Mouse (Mus musculus) ovary, postnatal 36 days (tissue): Measurements from ENCODE around the gene Dnah17.

ENCODE experiments used
- DNase-seq: peaks from one replicate; pipeline ENCODE4 v3.0.0; 2022; ENCODE audit warnings: low spot score, mixed read lengths

The Dnah17 gene

DNA sequence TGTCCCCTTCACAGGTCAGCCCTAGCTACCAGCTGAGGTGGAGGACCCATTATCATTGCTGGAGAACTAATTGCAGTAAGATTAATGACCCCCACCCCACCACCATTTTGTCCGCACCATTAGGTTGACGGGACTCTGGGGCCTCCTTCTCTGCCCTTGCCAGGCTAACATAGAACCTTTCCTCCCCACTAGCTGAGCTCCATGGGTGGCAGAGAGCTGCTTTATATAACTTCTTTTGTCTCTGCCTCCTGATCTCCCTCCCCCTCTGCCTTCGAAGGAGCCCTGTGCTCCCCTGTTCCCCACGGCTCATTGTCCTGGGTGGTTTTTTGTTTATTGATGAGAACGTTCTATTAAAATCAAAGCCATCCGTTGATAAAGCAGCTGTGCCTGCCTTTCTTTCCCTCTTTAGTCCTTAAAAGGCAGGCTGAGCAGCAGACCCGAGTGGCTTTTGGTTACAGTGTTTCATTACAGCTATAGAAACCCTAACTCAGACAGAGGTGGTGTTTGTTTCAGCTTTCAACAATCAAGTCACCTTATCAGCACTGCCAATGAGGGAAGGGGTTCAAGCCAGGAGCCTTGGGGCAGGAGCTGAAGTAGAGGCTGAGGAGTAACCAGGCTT, 12.2 kb upstream of the Dnah17 start:
- DNase-seq, result no peak

DNA sequence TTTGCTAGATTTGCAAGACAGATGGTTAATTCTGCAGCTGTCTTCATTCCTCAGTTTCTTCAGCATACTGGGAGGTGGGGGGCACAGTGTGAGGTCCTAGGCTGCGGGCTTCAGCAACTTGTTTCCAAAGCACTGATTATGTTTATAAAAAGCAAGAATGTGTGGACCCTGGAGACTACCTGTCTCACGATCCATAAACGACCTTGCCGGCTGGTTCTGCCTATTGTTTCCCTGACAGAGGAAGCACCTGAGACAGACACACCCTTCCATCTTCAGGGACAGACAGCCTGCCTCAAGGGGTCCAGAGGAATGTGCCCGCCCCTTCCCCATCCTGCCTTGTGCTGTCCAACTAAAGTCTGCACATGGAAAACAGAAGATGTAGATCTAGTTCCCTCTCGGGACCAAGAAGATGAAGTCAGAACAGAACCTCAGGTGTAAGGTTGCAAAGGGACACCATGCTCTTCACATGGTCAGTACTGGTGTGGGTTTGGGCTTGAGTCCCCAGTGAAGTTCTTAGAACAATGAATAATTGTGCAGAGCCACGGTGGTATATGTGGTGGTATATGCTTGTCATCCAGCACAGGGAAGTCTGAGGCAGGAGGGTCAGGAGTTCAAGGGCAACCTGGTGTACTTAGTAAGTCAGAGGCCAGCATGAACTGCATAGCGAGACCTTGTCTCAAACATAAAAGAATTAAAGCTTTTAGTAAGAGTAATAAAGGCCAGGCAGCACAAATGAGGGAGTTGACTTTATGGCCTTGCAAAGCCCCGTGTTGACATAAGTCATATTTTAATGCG, 10.5 kb upstream of the Dnah17 start:
- DNase-seq, result no peak

DNA sequence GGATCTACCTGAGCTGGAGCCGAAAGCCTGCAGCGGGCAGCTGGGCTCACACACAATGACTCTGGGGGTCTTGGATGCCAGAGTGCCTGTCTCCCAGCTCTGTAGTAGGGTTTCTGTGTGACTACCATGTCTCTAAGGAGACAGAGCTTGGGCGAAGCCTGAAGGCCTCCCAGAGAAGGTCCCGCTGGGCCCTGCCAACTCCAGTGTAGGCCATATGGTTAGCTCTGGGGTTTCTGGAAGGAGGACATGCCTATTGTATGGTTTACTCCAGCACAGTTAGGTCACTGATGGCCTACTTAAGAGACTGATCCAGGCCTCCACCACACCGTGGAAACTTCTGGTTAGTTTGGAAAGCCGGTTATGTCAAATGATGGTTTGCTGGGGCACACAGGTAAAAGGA, 7.9 kb upstream of the Dnah17 start:
- no peak for DNase-seq

DNA sequence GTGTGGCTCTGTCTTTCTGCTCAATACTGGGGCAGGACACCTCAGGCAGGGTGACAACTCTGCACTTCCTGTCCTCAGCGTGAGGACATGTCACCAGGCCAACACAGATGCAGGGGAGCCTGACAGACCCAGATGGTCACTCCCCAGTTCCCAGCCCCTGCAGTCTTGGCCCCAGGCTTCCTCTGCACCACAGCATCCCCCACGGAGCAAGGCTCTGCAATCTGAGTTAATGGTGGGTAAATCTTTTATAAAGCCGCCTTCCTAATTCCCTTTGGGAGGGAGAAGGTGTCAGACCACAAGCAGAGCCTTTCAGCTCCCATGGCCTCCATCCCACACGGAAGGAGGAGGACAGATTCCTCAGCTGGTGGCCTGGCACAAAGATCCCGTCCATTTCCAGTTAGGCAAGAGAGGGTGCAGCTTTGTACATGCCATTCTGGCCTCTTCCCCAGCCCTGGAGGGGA, 5.8 kb upstream of the Dnah17 start:
- no peak for DNase-seq

DNA sequence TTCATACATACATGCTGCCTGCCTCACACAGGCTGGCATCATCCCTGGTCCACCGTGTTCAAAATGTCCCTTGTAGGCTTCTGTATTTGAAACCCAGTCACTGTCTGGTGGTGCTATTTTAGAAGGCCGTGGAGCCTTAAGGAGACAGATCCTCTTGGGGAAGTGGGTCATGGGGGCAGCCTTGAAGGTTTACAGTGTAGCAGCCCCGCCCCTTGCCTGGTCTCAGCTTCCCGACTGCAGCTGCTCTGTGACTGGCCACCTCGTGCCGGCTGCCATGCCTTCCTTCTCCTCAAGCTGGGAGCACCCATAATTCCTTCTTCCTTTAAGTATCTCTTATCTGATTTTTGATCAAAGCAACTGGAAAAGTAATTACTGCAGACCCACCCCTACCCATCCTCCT, 4.8 kb upstream of the Dnah17 start:
- no peak for DNase-seq

DNA sequence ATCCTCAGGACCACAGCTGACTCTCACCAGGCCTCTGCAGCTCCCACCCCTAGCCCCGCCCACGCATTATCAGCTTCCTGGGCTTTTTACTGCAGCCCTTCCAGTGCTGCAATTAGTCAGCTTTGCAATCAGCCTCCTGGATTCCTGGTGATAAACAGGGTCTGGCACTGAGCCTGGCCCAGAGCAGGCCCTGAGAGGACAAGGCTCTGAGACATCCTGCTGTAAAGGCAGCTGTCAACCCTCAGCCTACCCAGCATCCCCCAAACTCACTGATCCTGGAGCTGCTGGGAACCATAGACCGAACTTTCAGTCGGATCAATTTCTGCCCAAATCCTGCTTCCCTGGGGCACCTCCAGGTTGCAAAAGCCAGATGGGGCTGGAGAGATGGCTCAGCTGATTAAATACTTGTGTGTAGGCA, 3.3 kb upstream of the Dnah17 start:
- no peak for DNase-seq

DNA sequence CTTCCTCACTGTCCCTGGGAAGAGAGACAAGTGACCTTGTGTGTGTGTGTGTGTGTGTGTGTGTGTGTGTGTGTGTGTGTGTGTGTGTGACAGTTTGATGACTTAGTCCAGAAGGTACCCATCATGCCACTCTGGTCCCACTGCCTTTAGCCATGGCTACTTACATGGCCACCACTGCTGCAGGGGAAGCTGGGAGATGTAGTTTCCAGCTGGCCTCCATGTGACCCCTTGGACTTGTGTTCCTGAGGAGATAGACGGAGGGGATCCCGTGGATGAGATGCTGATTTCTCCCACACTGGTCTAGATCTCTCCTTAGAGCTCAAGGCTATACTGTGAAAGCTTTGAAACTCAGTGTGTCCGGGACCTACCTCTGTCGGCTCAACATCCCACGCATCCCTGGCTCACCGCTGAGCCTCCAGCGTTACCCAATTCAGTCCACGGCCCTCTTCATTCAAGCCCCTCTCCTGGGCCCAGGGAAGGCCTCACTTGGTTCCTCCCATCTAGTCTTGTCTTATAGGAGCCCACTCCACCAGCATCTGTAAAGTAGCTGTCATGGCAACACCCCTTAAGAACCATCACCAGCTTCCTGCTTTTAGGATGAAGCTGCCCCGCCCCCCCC, 2.8 kb upstream of the Dnah17 start:
- DNase-seq, result no peak

DNA sequence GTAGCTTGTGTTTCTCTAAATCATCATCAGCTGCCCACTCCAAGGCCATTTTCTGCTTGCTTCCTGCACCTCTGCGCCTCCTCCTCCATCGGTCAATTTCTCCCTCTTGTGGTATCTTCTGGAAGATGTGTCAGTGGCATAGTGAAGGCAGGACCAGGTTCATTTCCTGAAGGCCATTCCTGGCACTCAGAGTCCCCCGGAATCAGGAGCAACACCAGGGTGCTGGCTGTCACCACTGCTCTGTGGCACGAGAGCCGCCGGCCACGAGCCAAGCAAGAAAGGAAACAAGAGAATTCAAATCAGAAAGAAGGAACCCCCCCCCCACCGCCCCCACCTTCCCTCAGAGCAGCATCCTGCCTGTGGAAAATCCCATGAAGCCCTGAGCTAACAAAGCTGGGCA, 1.7 kb upstream of the Dnah17 start:
- DNase-seq, result no peak

DNA sequence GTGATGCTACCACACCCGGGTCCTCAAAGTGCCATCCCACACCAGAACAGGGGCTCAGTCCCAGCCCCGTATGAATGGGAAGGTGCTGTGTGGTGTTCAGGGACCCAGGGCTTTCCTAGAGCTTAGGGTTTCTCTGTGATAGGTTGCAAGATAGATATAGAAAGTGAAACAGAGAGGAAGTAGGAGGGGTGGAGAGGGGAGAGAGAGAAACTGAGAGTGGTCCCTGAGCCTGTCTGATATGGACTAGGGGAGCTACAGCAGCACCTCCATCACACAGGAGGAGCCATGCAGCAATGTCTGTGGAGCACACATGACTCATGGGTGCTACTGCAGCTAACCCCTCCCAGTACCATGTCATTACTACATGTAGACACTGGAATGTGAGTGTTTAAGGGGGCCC, 622 bp downstream of the Dnah17 start:
- no peak for DNase-seq

DNA sequence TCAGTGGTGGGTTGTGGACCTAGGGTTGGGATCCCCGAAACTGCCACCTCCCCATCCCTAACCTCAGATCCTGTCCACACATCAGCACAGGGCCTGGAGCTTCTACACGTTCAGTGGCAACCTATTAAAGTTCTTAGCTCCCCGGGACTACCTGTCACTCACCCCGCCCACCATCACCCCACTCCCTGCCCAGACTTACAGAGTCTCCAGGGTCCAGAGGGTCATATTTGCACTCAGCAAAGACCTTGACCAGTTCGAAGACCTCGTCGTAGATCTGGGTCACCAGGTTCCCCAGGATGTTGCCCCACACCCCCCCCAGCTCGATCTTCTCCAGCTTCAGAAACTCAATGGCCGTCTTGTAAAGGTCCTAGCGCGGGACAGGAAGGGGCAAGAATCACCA, 8.8 kb downstream of the Dnah17 start:
- no peak for DNase-seq

DNA sequence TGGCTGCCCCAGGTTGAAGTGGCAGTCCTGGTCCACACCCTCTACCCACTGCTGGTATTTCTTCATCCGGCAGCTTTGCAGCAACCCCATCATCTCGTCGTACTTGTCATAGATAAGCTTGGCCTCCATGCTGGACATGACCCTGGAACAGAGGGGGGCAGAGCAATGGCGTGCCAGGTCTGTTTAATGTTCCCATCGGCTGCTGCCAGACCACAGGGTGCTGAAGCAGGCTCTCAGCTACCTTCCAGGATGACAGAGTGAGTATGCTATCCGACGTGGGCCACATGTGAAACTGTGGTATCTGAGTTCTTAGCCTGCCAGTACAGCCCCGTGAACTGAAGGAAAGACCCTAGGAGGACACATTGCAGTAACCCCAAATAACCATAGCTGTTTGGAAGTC, 11.7 kb downstream of the Dnah17 start:
- no peak for DNase-seq

DNA sequence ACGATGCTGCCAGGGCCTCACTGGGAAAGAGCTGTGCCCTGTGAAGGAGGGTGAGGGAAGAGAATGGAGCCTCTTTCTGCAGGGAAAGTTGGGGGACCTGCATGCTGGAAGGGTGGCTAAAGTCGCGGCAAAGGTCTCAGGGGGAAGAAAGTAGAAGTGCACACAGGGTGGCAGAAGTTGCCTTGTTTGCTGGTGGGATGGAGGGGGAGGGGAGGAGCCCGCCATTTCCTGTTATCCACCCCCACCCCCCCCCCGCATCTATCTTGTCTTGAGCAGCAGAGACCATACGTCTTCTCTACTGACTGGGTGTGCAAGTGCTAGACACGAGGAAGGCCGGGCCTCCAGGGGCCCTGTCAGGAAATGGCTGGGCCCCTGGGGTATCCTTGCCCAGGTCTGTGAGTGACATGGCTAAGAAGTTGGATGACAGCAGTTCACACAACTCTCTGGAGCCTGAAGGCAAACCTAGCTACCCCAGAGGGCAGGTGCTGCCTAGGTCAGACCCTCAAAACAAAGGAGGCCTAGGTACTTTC, 15.8 kb downstream of the Dnah17 start:
- DNase-seq, result no peak

DNA sequence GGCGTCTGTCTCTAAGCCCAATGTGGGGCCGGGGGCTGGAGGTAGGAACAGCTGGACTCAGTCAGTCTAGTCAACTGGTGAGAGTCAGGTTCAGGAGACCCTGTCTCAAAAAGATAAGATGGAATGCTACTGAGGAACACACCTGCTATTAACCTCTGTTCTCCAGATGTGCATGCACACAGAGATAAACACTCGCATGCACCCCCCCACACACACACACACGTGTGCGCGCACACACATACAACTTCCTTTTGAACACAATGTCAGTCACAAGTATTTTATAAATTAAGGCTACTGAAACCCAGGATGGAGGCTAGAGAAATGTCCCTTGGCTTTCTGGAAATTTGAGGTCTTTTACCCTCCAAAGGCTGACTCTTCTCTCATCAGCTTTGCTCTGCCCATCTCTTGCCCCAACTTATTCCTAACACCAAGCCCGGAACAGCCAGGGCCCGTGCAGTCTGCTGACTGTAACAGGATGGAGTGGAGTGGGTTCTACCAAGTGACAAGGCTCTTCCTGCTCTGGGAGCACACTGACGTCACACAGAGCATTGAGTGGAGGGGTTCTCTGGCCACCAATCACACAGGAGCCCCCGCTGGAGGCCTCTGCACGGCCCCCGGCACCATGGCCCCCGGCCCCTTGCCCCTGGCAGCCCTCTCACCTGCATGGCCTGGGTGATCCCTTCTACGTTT, 16.8 kb downstream of the Dnah17 start:
- no peak for DNase-seq

DNA sequence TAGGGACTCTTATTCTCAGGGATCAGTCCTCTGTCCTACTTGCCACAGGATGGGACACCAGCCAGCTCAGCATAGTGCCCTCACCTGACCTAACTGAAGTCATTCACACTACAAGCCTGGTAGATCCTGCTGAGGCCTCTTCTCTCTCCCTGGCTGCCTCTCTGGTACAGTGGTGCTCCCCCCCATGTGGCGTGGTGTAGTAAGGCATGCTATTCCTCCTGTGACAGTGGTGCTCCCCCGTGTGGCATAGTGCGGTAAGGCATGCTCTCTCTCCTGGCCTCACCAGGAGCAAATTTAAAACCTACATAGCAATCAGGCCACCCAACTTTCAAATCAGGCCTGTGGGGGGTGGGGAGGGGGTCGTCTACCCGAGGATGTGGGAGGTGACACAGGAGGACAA, 26.4 kb downstream of the Dnah17 start:
- peak; percentile 75 for DNase-seq

DNA sequence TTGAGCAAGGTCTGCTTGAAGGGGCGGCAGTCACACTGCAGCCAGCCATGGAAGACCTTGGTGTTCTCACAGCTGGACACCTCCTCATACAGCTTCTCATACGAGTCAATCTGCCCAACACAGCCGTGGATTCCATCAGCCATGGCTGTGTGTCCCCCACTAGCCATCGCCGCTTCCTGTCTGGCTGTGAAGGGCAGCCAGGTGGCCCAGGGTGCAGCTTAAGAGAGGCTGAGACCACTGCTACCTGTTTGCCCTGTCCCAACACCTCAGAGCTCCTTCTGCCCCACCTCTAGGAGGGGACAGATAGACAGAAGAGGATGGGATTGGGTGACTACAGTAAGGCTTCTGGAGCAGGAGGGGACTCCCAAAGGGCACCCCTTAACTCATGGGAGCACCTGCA, 27.1 kb downstream of the Dnah17 start:
- DNase-seq, result no peak

DNA sequence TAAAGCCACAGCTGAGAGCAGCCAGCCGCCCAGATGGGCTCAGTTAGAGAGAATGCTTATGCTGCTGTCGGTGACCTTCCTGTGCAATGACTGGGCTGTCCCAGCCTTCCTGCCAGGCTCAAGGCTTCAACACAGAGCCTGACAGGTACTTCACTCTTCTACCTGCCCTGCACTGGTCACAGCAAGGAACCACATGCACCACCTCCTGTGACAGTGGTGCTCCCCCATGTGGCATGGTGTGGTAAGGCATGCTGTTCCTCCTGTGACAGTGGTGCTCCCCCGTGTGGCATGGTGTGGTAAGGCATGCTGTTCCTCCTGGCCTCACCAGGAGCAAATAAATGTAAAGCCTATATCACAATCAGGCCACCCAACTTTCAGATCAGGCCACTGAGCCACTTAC, 27.6 kb downstream of the Dnah17 start:
- DNase-seq, result peak; percentile 84

DNA sequence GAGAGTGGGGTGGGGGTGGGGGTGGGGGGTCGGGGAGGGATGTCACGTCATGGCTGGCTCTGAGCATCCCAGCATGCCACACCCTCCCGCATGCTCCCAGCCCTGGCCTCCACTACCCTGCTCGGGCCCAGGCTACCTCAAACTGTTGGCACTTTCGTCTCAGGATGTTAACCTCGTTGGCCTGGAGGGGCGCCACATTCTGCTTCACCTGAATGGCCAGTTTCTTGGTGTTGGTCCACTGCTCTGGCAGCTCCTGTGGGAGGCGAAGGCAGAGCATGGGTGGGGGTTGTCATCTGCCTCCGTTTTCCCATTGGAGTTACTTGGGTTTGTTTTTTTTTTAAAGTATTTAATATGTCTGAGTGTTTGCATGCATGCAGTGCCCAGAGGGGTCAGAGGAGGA, 29.3 kb downstream of the Dnah17 start:
- DNase-seq, result no peak

DNA sequence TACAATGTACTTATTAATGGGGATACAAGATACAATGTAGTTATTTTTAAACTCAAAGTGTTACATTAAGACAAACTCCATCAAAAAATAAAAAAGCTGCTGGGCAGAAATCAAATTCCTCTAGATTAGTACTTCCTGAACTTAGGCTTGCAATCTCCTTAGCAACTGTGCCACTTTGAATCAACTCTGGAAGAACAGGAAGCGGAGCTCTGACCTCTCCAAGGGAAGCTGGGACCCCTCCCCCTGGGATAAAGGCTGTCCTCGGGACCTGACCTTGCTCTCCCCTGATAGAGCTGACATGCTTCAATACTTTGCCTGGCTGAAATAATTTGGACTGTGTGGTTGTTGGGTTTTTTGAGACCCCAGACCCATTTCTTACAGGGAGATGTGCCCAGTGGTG, 33.7 kb downstream of the Dnah17 start:
- DNase-seq, result no peak

DNA sequence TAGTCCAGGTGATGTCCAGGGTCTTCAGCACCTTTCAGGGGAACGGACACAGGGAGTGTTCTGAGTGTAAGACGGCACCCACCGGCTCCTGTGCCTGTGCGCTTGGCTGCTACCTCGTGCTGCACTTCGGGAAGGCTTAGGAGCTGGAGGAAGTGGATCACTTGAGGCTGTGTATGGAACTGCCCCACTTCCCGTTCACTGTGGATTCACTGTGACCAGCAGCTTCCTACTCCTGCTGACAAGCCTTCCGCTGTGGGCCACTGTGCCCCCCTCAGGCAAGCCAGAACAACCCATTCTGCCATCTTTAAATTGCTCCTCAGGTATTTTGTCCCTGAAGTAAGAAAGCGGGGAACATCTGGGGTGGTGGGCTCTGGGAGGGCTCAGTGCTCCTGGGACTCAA, 35.4 kb downstream of the Dnah17 start:
- DNase-seq, result no peak

DNA sequence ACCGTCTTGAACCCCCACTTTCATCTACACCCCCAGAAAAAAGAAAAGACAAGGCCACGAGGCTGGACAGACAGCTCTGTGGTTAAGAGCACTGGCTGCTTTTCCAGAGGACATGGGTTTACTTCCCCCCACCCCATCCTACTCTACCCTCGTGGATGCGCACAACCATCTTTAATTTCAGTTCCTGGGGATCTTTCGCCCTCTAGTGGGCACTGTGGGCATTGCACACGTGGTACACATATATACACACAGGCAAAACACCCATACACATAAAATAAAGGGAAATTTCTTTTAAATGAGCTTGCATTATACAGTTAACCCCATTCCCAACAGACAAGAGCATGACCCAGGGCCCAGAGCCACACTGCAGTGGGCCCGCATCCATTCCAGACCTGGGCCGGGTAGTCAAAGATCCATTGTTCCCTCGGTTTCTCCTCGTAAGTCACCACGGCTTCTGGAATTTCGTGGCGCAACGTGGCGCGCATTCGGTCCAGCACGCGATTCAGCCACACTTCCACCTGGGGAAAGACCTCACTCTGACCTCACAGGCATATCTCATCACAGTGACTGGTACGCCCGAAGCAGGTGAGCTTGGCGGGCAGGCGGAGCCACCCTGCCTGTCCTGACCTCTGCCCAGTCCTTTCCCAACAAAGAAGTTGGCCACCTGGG, 39.3 kb downstream of the Dnah17 start:
- no peak for DNase-seq

DNA sequence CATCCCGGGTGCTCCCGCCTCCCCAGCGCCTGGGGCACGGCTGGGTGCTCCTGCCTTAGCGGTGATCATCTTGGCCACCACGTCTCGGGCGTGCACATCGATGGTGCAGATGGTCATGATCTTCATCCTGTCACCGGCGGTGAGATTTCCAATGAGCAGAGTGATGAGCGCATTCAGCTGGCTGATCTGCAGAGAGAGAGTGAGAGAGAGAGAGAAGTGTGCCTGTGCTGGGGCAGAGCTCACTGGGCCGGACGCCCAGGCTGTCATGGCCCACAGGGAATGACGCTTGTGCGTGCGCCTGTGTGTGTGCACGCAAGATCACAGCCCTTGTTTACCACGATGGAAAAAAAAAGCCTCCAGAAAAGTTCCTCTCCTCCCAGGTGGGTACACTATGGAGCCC, 41.5 kb downstream of the Dnah17 start:
- DNase-seq, result no peak

DNA sequence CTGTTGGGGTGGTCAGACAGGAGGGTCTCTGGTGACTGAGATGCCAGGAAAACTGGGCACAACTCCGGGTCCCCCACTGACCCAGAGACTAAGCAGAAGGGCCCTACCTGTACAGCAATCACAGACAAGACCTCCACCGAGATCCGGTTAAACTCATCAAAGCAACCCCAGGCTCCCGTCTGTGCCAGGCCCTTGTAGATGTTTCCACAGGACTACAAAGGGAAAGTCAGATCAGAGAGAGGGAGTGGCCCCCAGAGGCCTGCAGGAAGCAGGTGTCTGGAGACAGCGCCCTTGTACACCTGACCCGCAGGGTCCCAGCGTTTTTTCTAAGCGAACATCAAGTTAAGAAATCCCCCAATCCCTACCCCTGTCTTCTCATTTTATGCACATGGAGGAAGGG, 44.5 kb downstream of the Dnah17 start:
- DNase-seq, result no peak
